Mouse (Mus musculus) adipocyte (in vitro differentiated cells): ENCODE results near the gene Tsr1.

Experiments used
- DNase-seq: peaks from one replicate; pipeline ENCODE4 v3.0.0-alpha.2; 2016; ENCODE audit warnings: low spot score

The Tsr1 gene

GRCm38 (mm10) chr11:74897678-74898516 lies at the start of gene Tsr1:
Gene Tsr1, plus strand, starts transcription at chr11:74898071.
- peak; percentile 94 for DNase-seq

GRCm38 (mm10) chr11:74850998-74851661 lies 46.7 kb upstream of the Tsr1 start:
- no peak for DNase-seq

- DNase-seq, result no peak
These were observed 40.1 kb upstream of the Tsr1 start for GRCm38 (mm10) chr11:74857756-74858155.

- no peak for DNase-seq
These were observed 35.7 kb upstream of the Tsr1 start for GRCm38 (mm10) chr11:74862129-74862528.

- DNase-seq, result no peak
These were observed 34.4 kb upstream of the Tsr1 start for GRCm38 (mm10) chr11:74863471-74863870.

- DNase-seq, result no peak
These were observed 33.5 kb upstream of the Tsr1 start for GRCm38 (mm10) chr11:74864421-74864820.

- no peak for DNase-seq
These were observed 32.6 kb upstream of the Tsr1 start for GRCm38 (mm10) chr11:74865252-74865651.

GRCm38 (mm10) chr11:74866640-74867039 lies 31.2 kb upstream of the Tsr1 start:
- peak; percentile 94 for DNase-seq

- peak; percentile 97 for DNase-seq
These were observed 30.7 kb upstream of the Tsr1 start for GRCm38 (mm10) chr11:74867181-74867580.

GRCm38 (mm10) chr11:74868046-74868760 lies 29.7 kb upstream of the Tsr1 start:
- DNase-seq, result no peak

- DNase-seq, result no peak
These were observed 28.3 kb upstream of the Tsr1 start for GRCm38 (mm10) chr11:74869603-74870002.

- no peak for DNase-seq
These were observed 27.3 kb upstream of the Tsr1 start for GRCm38 (mm10) chr11:74870544-74870943.

GRCm38 (mm10) chr11:74870991-74871622 lies 26.8 kb upstream of the Tsr1 start:
- DNase-seq, result no peak

GRCm38 (mm10) chr11:74874630-74875029 lies 23.2 kb upstream of the Tsr1 start:
- no peak for DNase-seq

- peak; percentile 45 for DNase-seq
These were observed 21.1 kb upstream of the Tsr1 start for GRCm38 (mm10) chr11:74876801-74877200.

- DNase-seq, result no peak
These were observed 16.9 kb upstream of the Tsr1 start for GRCm38 (mm10) chr11:74880999-74881398.

GRCm38 (mm10) chr11:74881979-74882378 lies 15.9 kb upstream of the Tsr1 start:
- DNase-seq, result no peak

GRCm38 (mm10) chr11:74883098-74883497 lies 14.8 kb upstream of the Tsr1 start:
- peak; percentile 69 for DNase-seq

- peak; percentile 64 for DNase-seq
These were observed 3.3 kb upstream of the Tsr1 start for GRCm38 (mm10) chr11:74894619-74895018.

- peak; percentile 66 for DNase-seq
These were observed 1.6 kb upstream of the Tsr1 start for GRCm38 (mm10) chr11:74895980-74896900.
